Mouse (Mus musculus): ENCODE results near the gene Dnmt3a.

Gene Dnmt3a

GRCm38 (mm10) chr12:3824906-3825713 is 19.3 kb downstream of the Dnmt3a start:
- DNase-seq: no peak

GRCm38 (mm10) chr12:3825714-3826080 is 19.9 kb downstream of the Dnmt3a start:
- DNase-seq: no peak

- no peak for DNase-seq
Observed at GRCm38 (mm10) chr12:3827771-3828170, 22.0 kb downstream of the Dnmt3a start.

- no peak for DNase-seq
Observed at GRCm38 (mm10) chr12:3833059-3833760, 27.4 kb downstream of the Dnmt3a start.

GRCm38 (mm10) chr12:3833851-3834273 is 28.1 kb downstream of the Dnmt3a start:
- DNase-seq: peak; percentile 33 to 46

- peak; percentile 67 to 71 for DNase-seq
Observed at GRCm38 (mm10) chr12:3834373-3835314, 28.8 kb downstream of the Dnmt3a start.

- no peak for DNase-seq
Observed at GRCm38 (mm10) chr12:3835576-3835975, 29.8 kb downstream of the Dnmt3a start.

- DNase-seq: no peak
Observed at GRCm38 (mm10) chr12:3837081-3837832, 31.4 kb downstream of the Dnmt3a start.

GRCm38 (mm10) chr12:3838009-3838408 is 32.2 kb downstream of the Dnmt3a start:
- no peak for DNase-seq

GRCm38 (mm10) chr12:3839662-3840061 is 33.9 kb downstream of the Dnmt3a start:
- DNase-seq: no peak

- no peak for DNase-seq
Observed at GRCm38 (mm10) chr12:3841121-3841520, 35.3 kb downstream of the Dnmt3a start.

GRCm38 (mm10) chr12:3842843-3843242 is 37.0 kb downstream of the Dnmt3a start:
- no peak for DNase-seq

- DNase-seq: no peak
Observed at GRCm38 (mm10) chr12:3843371-3843861, 37.6 kb downstream of the Dnmt3a start.

- DNase-seq: no peak
Observed at GRCm38 (mm10) chr12:3843918-3844317, 38.1 kb downstream of the Dnmt3a start.

GRCm38 (mm10) chr12:3844335-3844734 is 38.5 kb downstream of the Dnmt3a start:
- no peak for DNase-seq

GRCm38 (mm10) chr12:3849481-3849880 is 43.7 kb downstream of the Dnmt3a start:
- DNase-seq: no peak

- no peak for DNase-seq
Observed at GRCm38 (mm10) chr12:3850165-3850564, 44.4 kb downstream of the Dnmt3a start.

- no peak for DNase-seq
Observed at GRCm38 (mm10) chr12:3850731-3851130, 44.9 kb downstream of the Dnmt3a start.

GRCm38 (mm10) chr12:3851179-3851578 is 45.4 kb downstream of the Dnmt3a start:
- DNase-seq: no peak

GRCm38 (mm10) chr12:3852521-3852920 is 46.7 kb downstream of the Dnmt3a start:
- peak; percentile 69 to 70 for DNase-seq

- no peak for DNase-seq
Observed at GRCm38 (mm10) chr12:3854419-3854818, 48.6 kb downstream of the Dnmt3a start.

Measured in thymus, postnatal 36 days (tissue).